Mouse (Mus musculus) layer of hippocampus, adult 11-12 months (tissue): ENCODE data around the gene Cmtm7.

Experiments
- DNase-seq: peaks from one replicate; pipeline ENCODE4 v3.0.0; 2022; ENCODE audit warnings: low spot score

Gene Cmtm7

DNA sequence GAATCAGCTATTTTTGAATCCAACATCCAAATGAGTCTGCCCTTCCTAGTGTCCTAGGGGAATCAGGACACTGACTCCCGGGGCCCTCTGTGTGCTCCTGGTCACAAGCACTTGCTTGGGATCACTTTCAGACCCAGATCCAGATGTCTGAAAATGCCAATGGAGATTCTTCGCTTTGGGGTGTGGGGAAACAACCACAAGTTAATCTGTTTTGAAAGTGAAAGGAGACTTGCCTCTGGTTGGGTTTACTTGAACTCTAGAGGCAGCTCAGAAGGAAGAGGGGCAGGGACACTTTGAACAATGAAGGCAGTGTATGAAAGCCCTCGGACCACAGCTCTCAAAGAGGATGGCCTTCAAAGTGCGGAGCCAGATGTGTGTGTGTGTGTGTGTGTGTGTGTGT is 12.8 kb upstream of the Cmtm7 start:
- no peak for DNase-seq

DNA sequence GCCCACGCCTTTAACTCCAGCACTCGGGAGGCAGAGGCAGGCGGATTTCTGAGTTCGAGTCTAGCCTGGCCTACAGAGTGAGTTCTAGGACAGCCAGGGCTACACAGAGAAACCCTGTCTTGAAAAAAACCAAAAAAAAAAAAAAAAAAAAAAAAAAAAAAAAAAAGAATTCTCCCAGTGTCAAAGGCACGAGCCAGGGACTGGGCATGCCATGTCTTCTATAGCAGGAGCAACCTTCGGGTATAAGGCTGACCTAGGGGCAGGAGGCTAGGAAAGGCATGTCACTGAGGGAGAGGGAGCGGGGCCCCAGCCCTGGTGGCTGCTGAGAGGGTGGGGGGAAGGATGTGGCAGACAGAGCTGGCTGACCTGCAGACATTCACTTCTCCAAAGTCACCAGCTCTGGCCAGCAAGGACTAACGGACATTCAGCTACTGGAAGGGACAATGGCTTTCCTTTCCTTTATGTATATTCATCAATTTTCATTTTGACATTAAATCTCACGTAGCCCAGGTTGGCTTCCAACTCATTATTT is 12.2 kb upstream of the Cmtm7 start:
- DNase-seq = no peak

- DNase-seq = no peak
Observed at GRCm38 (mm10) chr9:114789989-114790388, 8.3 kb upstream of the Cmtm7 start.

- no peak for DNase-seq
Observed at GRCm38 (mm10) chr9:114789557-114789956, 7.9 kb upstream of the Cmtm7 start.

DNA sequence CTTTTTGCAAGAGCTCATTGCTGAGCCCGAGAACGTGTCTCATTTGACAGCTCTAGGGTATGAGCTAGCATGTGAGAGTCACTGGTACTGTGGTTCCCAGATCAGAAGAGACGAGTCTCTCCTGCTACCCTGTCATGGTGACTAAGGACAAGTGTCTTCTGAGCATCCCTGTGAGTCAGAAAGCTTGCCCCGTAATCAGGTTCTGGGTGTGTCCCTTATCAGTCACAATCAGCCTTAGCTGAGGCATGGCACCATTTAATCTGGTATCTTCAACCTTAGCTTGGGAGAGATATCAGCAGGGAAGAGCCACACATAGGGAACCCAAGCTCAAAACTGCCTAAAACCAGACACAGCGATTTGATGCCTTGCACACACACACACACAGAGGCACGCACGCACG is 7.0 kb upstream of the Cmtm7 start:
- DNase-seq = no peak

DNA sequence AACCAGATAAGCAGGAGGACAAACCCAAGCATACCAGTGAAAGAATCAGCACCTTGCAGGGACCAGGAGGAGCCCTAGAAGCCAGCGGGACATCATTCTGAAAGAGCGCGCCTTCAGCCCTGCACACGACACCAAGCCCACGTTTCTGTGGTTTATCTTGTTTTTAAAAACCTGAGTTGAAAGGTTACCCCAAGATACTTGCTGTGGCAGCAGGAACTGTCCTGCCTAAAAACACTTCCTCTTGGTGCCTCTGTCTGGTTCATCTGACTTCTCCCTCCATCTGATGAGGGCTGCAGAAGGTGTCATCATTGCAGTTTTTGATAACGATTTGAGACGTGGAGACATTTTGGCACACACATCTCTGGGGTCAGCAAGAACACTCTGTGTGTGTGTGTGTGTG is 6.1 kb upstream of the Cmtm7 start:
- DNase-seq = no peak

DNA sequence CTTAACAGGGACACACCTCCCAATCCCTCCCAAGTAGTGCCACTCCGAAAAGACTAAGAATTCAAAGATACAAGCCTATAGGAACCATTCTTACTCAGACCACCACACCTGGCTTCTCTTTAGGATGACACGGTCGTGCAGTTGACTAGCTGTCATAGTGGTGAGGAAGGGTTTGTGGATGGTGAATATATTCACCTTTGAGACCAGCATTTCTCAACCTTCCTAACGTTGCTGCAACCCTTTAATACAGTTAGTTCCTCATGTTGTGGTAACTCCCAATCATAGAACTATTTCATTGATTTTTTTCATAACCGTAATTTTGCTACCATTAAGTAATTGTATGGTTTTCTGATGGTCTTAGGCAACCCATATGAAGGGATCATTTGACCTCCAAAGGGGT is 5.5 kb upstream of the Cmtm7 start:
- no peak for DNase-seq

GRCm38 (mm10) chr9:114785432-114786125 is 3.9 kb upstream of the Cmtm7 start:
- DNase-seq = no peak

- DNase-seq = peak; percentile 56
Observed at GRCm38 (mm10) chr9:114780746-114781525, 720 bp downstream of the Cmtm7 start.

- DNase-seq = no peak
Observed at GRCm38 (mm10) chr9:114779984-114780745, 1.5 kb downstream of the Cmtm7 start.

GRCm38 (mm10) chr9:114778877-114779276 is 2.8 kb downstream of the Cmtm7 start:
- no peak for DNase-seq

GRCm38 (mm10) chr9:114778047-114778390 is 3.6 kb downstream of the Cmtm7 start:
- DNase-seq = no peak

- no peak for DNase-seq
Observed at GRCm38 (mm10) chr9:114777178-114778046, 4.2 kb downstream of the Cmtm7 start.

- DNase-seq = no peak
Observed at GRCm38 (mm10) chr9:114776361-114776760, 5.3 kb downstream of the Cmtm7 start.

- DNase-seq = no peak
Observed at GRCm38 (mm10) chr9:114775272-114775671, 6.4 kb downstream of the Cmtm7 start.

GRCm38 (mm10) chr9:114774629-114775028 is 7.0 kb downstream of the Cmtm7 start:
- no peak for DNase-seq

DNA sequence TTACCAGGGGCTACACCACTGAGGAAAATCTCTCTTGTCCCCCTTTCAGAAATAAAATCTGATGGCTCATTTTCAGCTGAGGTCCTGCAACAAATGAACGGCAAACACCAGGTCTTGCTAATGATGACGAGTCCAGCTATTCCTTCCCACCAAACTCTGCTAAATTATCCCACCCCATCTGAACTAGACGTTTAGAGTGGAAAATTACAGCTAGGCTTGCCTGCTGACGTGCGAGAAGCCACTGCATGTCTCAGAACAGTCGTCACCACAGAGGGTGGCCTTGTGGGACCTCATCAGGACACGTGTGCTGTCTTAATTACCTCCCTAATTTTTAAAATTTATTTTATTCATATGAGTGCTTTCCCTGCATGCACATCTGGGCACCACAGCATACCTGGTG is 10.1 kb downstream of the Cmtm7 start:
- no peak for DNase-seq

DNA sequence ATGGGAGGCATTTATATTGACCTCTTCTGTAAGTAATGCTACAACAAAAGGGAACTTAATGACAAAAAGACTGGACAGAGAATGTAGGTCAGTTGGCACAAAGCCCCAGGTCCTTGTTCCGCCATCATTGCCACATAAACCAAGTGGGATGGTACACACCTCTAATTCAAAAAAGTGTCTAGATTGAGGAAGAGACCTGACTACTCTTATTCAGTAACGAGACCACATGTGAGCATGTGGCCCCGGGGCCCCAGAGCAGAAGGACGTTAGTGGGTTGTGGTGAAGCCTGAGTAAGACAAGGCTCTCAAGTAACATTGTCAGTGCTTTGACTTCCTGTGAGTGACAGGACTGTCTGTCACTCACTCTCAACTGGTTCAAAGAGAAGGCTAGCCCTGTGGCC is 11.4 kb downstream of the Cmtm7 start:
- DNase-seq = no peak

- DNase-seq = no peak
Observed at GRCm38 (mm10) chr9:114768066-114768465, 13.6 kb downstream of the Cmtm7 start.

GRCm38 (mm10) chr9:114767507-114767906 is 14.1 kb downstream of the Cmtm7 start:
- no peak for DNase-seq

GRCm38 (mm10) chr9:114767030-114767429 is 14.6 kb downstream of the Cmtm7 start:
- DNase-seq = peak; percentile 53

- DNase-seq = no peak
Observed at GRCm38 (mm10) chr9:114763341-114763740, 18.3 kb downstream of the Cmtm7 start.
